Mouse (Mus musculus) midbrain, embryonic 11.5 days (tissue): Measurements from ENCODE around the gene Gamt. TPM values are rescaled to one million over a fixed set of nuclear protein-coding genes. Genes with fewer than 3 reads are reported as not detected.
A peak's percentile ranks its signal among the peaks of the same experiment; 100 is the strongest.

Source experiments
- ATAC-seq: fragments of 200-750 bp; cut with Nextera tagmentation; 2 replicates; pipeline ENCODE4 v1.8.0; 2017; ENCODE audit warnings: moderate TSS enrichment, moderate library complexity; ENCODE audit not compliant: low FRiP score
- DNase-seq: peaks from one replicate; pipeline ENCODE4 v3.0.0; 2015; ENCODE audit warnings: low spot score; ENCODE audit errors: missing footprints
- H3K27ac ChIP-seq: fragments of 300-500 bp; sonication (generic); 2 replicates; pipeline ENCODE4 v1.5.1; 2014; ENCODE audit warnings: low read depth, low read length
- H3K27me3 ChIP-seq: fragments of 300-500 bp; sonication (generic); 2 replicates; pipeline ENCODE4 v1.6.1; 2014; ENCODE audit warnings: mild to moderate bottlenecking, low read length, moderate library complexity, mixed read lengths; ENCODE audit not compliant: control insufficient read depth, insufficient read depth
- H3K36me3 ChIP-seq: fragments of 300-500 bp; sonication (generic); 2 replicates; pipeline ENCODE4 v1.6.1; 2014; ENCODE audit warnings: mild to moderate bottlenecking, low read length, moderate library complexity, mixed read lengths; ENCODE audit not compliant: control insufficient read depth, insufficient read depth
- H3K4me1 ChIP-seq: fragments of 300-500 bp; sonication (generic); 2 replicates; pipeline ENCODE4 v1.6.1; 2014; ENCODE audit warnings: low read length; ENCODE audit not compliant: control insufficient read depth, insufficient read depth
- H3K4me2 ChIP-seq: fragments of 300-500 bp; sonication (generic); 2 replicates; pipeline ENCODE4 v1.6.1; 2014; ENCODE audit warnings: mild to moderate bottlenecking, moderate library complexity
- H3K4me3 ChIP-seq: fragments of 300-500 bp; sonication (generic); 2 replicates; pipeline ENCODE4 v1.5.1; 2014; ENCODE audit warnings: low read depth, low read length
- H3K9ac ChIP-seq: fragments of 300-500 bp; sonication (generic); 2 replicates; pipeline ENCODE4 v1.6.1; 2014; ENCODE audit warnings: low read length
- H3K9me3 ChIP-seq: fragments of 300-500 bp; sonication (generic); 2 replicates; pipeline ENCODE4 v1.6.1; 2016; ENCODE audit warnings: low read length; ENCODE audit not compliant: control insufficient read depth
- WGBS: fragments of 180-500 bp; shearing (Covaris S2); extraction: QIAGEN DNeasy Blood & Tissue Kit; methylation state at CpG from one replicate; pipeline ENCODE4 v1.1.7; 2014; 5-methylcytosine and 5-hydroxymethylcytosine counted together
- polyA plus RNA-seq: library from polyadenylated mRNA; unstranded; fragments of >200 nt; fragmentation: Nextera tagmentation; extraction: Ambion mirVana; gene quantifications from 2 replicates; pipeline ENCODE4 v1.2.1, GENCODE M21; 2014

Gamt gene
- 24.6 and 28.9 TPM in 2 replicates for polyA plus RNA-seq

- Histone ChIP-seq H3K27ac (peak within 1 kb of the TSS; percentile 90), H3K4me3 (peak within 1 kb of the TSS; percentile 36), H3K4me1 (peaks cover 35% of the 10 kb centered on the region), H3K4me2 (peak within 1 kb of the TSS; percentile 71), H3K27me3 (no peaks in the 10 kb centered on the region), H3K36me3 (peaks cover 4% of the 10 kb centered on the region; the same call in 1 of the 2 replicates), H3K9me3 (no peaks in the 10 kb centered on the region), H3K9ac (peak within 1 kb of the TSS; percentile 63)
- DNase-seq = peak; percentile 100
- peak; percentile 85 for ATAC-seq
- WGBS = 1% methylated on average over 48 of the region's 49 CpGs
Measured at GRCm38 (mm10) chr10:80260642-80261584, at the start of gene Gamt, which contains the start of gene Dazap1. Gene Gamt, minus strand, starts transcription at chr10:80261012. Gene Dazap1, plus strand, starts transcription at chr10:80261486.

DNA sequence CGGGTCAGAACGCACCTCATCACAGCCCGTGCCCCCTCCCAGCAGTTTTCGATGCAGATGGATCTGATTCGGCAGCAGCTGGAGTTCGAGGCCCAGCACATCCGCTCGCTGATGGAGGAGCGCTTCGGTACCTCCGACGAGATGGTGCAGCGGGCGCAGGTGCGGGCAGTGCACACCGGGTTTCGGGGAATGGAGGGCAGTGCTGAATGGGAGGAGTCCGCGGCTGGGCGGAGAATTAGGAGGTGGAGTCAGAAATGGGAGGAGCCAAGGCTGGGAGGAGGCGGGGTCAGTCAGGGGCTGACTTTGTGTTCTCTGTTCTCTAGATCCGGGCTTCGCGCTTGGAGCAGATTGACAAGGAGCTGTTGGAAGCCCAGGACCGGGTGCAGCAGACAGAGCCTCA, 44.0 kb upstream of the Gamt start:
- Histone ChIP-seq H3K4me1 (peaks cover 32% of the 10 kb centered on the region), H3K9me3 (no peaks in the 10 kb centered on the region), H3K4me3 (no peak overlapping the region; the same call in 1 of the 2 replicates), H3K27me3 (no peaks in the 10 kb centered on the region; the same call in 1 of the 2 replicates), H3K36me3 (peaks cover 31% of the 10 kb centered on the region), H3K9ac (no peak overlapping the region), H3K4me2 (no peak overlapping the region), H3K27ac (no peak overlapping the region)
- DNase-seq = peak; percentile 88
- WGBS = 26% methylated on average over 25 of the region's 25 CpGs
- ATAC-seq = no peak

DNA sequence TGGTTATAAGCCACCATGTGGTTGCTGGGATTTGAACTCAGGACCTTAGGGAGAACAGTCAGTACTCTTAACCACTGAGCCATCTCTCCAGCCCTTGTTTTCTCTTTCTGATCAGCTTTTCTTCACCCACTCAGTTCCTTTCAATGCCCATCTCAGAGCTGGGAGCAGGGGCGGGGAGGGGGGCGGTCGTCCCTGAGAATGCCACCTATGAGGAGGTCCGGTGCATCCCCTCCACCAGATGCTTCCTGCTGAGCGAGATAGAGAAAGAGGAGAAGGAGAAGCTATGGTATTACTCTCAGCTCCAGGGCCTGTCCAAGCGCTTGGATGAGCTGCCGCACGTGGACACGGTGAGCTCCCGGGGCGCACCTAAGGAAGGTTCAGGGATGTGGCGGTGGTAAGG, 43.6 kb upstream of the Gamt start:
- Histone ChIP-seq H3K9me3 (no peaks in the 10 kb centered on the region), H3K27ac (no peak overlapping the region), H3K4me1 (peaks cover 35% of the 10 kb centered on the region), H3K9ac (no peak overlapping the region), H3K4me3 (no peak overlapping the region), H3K36me3 (peaks cover 31% of the 10 kb centered on the region), H3K4me2 (no peak overlapping the region), H3K27me3 (no peaks in the 10 kb centered on the region; the same call in 1 of the 2 replicates)
- ATAC-seq (no peak), DNase-seq (peak; percentile 76)
- 37% methylated on average over 12 of the region's 12 CpGs for WGBS

- Histone ChIP-seq H3K4me3 (peak overlapping the region; percentile 66), H3K27ac (no peak overlapping the region), H3K9ac (peak overlapping the region; percentile 90), H3K9me3 (no peaks in the 10 kb centered on the region), H3K4me1 (peaks cover 48% of the 10 kb centered on the region), H3K27me3 (peaks cover 2% of the 10 kb centered on the region; the same call in 1 of the 2 replicates), H3K36me3 (peaks cover 21% of the 10 kb centered on the region), H3K4me2 (peak overlapping the region; percentile 65)
- 10% methylated on average over 9 of the region's 9 CpGs for WGBS
- peak; percentile 90 for DNase-seq
- no peak for ATAC-seq
Measured at GRCm38 (mm10) chr10:80302471-80302881, 41.7 kb upstream of the Gamt start.

GRCm38 (mm10) chr10:80302082-80302355, 41.2 kb upstream of the Gamt start:
- peaks cover 52% of the 10 kb centered on the region for H3K4me1 ChIP-seq
- ATAC-seq = no peak
- H3K27me3 ChIP-seq = peaks cover 2% of the 10 kb centered on the region; the same call in 1 of the 2 replicates
- H3K9me3 ChIP-seq = no peaks in the 10 kb centered on the region
- peak overlapping the region; percentile 66 for H3K4me3 ChIP-seq
- H3K4me2 ChIP-seq = peak overlapping the region; percentile 65
- peaks cover 16% of the 10 kb centered on the region for H3K36me3 ChIP-seq
- peak overlapping the region; percentile 90 for H3K9ac ChIP-seq
- 55% methylated on average over 5 of the region's 5 CpGs for WGBS
- no peak for DNase-seq
- H3K27ac ChIP-seq = 0 out of 2 replicates have a peak overlapping the region, but pooled peaks have one; percentile 6

DNA sequence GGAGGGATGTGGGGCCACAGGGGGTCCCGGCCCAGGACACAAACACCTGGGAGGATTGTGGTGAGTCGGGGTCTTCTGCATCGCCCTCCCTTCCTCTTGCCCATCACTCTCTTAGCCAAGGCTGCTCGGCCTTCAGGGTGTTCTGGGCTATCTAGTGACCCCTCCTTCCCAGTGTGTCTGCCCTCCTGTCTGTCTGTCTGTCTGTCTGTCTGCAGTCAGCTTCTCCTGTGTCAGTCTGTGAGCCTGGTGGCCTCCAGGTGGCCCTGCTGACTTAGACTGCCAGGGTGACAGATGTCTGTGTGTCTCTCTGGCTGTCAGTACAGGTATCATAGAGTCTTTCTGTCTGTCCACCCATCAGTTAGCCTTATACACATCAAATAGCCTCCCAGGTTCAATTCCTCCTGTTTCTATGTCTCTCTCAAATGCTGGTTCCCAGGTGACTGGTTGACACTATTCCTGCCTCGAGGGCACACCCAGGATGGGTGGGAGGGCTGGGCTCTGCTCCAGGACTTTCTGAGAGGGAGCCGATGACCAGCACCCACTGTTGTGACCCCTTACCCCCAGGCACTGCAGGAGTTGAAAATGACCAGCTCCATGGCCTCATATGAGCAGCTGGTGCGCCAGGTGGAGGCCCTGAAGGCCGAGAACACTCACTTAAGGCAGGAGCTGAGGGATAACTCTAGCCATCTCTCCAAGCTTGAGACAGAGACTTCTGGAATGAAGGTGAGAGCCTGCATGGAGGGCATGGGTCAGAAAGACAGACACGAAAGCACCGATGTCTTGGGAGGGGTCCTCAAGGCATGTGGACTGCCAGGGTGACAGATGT, 40.7 kb upstream of the Gamt start:
- Histone ChIP-seq H3K4me1 (peaks cover 58% of the 10 kb centered on the region), H3K9me3 (no peaks in the 10 kb centered on the region)

DNA sequence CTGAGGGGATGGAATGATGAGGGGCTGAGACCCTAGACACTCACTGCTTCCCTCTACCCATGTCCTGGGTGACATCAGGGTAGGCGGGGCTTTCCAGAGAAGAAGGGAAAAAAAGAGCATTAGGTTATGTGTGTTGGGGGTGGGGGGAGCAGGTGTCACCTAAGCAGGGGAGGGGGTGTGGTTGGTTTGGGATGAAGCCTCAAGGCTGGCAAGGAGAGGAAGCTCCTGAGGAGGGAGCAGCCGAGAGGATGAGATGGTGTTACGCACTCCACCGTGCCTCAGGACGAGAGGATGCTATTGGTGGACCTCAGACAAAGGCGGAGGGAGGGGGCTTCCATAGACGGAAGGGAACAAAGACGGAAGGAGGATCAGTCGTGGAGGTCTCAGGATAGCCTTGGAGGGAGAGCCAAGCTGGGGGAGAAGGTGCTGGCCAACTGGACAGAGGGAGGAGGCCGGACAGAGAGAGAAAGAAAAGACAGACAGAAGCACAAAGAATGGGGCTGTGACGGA, 39.9 kb upstream of the Gamt start:
- peaks cover 5% of the 10 kb centered on the region for H3K36me3 ChIP-seq
- DNase-seq (peak; percentile 94), ATAC-seq (peak; percentile 70)
- no peaks in the 10 kb centered on the region for H3K9me3 ChIP-seq
- peak overlapping the region; percentile 90 for H3K9ac ChIP-seq
- H3K4me3 ChIP-seq = peak overlapping the region; percentile 66
- H3K4me1 ChIP-seq = peaks cover 62% of the 10 kb centered on the region
- H3K27me3 ChIP-seq = 0 out of 2 replicates have a peak, but pooled peaks cover 2% of the 10 kb centered on the region
- H3K27ac ChIP-seq = peak overlapping the region; percentile 87
- H3K4me2 ChIP-seq = peak overlapping the region; percentile 65
- 9% methylated on average over 11 of the region's 11 CpGs for WGBS

More for the DNA sequence above, 40.7 kb upstream of the Gamt start:
- H3K4me2 ChIP-seq = peak overlapping the region; percentile 65
- peak overlapping the region; percentile 66 for H3K4me3 ChIP-seq
- peak; percentile 8; the same call in 1 of the 2 replicates for ATAC-seq
- peak overlapping the region; percentile 87 for H3K27ac ChIP-seq
- H3K27me3 ChIP-seq = peaks cover 2% of the 10 kb centered on the region; the same call in 1 of the 2 replicates
- peak overlapping the region; percentile 90 for H3K9ac ChIP-seq
- H3K36me3 ChIP-seq = peaks cover 11% of the 10 kb centered on the region
- whole genome bisulfite sequencing = 67% methylated on average over 10 of the region's 10 CpGs
- DNase-seq = peak; percentile 83

DNA sequence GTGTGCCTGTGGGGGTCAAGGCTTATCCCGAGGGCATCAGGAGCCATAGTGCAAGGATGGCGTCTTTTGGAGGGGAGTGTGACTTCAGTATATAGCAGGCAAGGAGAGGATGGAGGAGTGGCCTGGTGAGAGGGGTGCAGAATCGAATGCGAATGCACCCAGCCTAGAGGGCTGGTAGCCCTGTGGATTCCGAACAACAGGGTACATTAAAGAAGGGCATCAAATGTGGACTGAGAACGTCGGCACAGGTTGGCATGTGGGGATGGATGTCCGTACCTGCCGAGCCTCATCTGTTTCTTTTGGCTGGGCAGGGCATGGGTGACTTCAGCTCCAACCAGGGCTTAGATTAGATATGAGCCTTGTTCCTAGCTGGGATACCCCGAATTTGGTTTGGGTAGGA, 39.0 kb upstream of the Gamt start:
- H3K27ac ChIP-seq = peak overlapping the region; percentile 87
- WGBS = 56% methylated on average over 10 of the region's 10 CpGs
- 0 out of 2 replicates have a peak, but pooled peaks cover 2% of the 10 kb centered on the region for H3K27me3 ChIP-seq

More for the DNA sequence above, 39.0 kb upstream of the Gamt start:
- no peak for DNase-seq
- Histone ChIP-seq H3K36me3 (peaks cover 5% of the 10 kb centered on the region), H3K9ac (peak overlapping the region; percentile 90), H3K4me2 (peak overlapping the region; percentile 65), H3K4me1 (peaks cover 71% of the 10 kb centered on the region), H3K4me3 (peak overlapping the region; percentile 66), H3K9me3 (no peaks in the 10 kb centered on the region)
- ATAC-seq = no peak
